Mouse (Mus musculus) brain, embryonic 14.5 days (tissue): ENCODE results near the gene Celf5.

ENCODE experiments used
- CTCF ChIP-seq: fragments of 200-500 bp; IDR thresholded peaks from 2 replicates; pipeline ENCODE4 v1.5.1; 2012; ENCODE audit warnings: inconsistent platforms, mild to moderate bottlenecking, moderate library complexity, borderline replicate concordance; ENCODE audit not compliant: insufficient read depth, insufficient read length; ENCODE audit errors: extremely low read depth
- POLR2A ChIP-seq: fragments of 200-500 bp; IDR thresholded peaks from 2 replicates; pipeline ENCODE4 v1.6.1; 2012; ENCODE audit warnings: mild to moderate bottlenecking, inconsistent platforms, borderline replicate concordance; ENCODE audit not compliant: poor library complexity, insufficient read depth, insufficient read length, severe bottlenecking; ENCODE audit errors: extremely low read depth

GRCm38 (mm10) chr10:81461673-81462414, 20.7 kb downstream of the Celf5 start:
- TF ChIP-seq POLR2A (no peak), CTCF (no peak)
